Mouse (Mus musculus): Measurements from ENCODE around the gene Kat2b. TPM values are rescaled to one million over a fixed set of nuclear protein-coding genes. Genes with fewer than 3 reads are reported as not detected.
"Not testable (repeated sequence)": the region's sequence is repeated elsewhere in the genome, so short reads cannot be mapped to it uniquely, and the experiment has no call there.

Kat2b gene
- total RNA-seq (2014; fragmentation: Nextera tagmentation) (27.8 and 33.9 TPM in 2 replicates), total RNA-seq (2017) (24.5 and 53.7 TPM in 2 replicates)

- no peak for ATAC-seq (replicated peaks; ENCODE audit: low FRiP score, low TSS enrichment, poor library complexity, severe bottlenecking)
Measured at GRCm38 (mm10) chr17:53566161-53566918, at the start of gene Kat2b. Gene Kat2b, plus strand, starts transcription at chr17:53566861.

GRCm38 (mm10) chr17:53519364-53519763 is 47.3 kb upstream of the Kat2b start:
- ATAC-seq (replicated peaks; ENCODE audit: low FRiP score, low TSS enrichment, poor library complexity, severe bottlenecking), result no peak

- ATAC-seq (replicated peaks; ENCODE audit: low FRiP score, low TSS enrichment, poor library complexity, severe bottlenecking), result no peak
Measured at GRCm38 (mm10) chr17:53520509-53520908, 46.2 kb upstream of the Kat2b start.

DNA sequence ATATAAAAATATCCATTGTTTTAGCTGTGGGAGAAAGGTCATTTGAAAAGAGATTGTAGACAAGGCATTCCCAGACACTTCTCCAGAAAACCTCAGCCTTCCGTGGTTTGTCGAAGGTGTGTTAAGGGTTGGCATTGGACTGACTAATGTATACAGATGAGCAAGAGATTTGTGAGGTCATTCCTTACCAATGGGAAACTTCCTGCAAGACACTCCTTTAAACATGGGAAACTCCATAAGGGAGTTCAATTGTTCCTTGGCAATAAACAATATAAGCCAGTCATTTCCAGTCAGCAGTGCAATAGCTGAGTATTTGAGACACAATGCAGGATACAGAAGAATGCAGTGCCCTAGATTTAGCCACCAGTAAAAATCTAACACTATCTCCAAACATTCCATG is 38.6 kb upstream of the Kat2b start:
- ATAC-seq (replicated peaks; ENCODE audit: low FRiP score, low TSS enrichment, poor library complexity, severe bottlenecking), result no peak

- ATAC-seq (replicated peaks; ENCODE audit: low FRiP score, low TSS enrichment, poor library complexity, severe bottlenecking), result no peak
Measured at GRCm38 (mm10) chr17:53531160-53531559, 35.5 kb upstream of the Kat2b start.

DNA sequence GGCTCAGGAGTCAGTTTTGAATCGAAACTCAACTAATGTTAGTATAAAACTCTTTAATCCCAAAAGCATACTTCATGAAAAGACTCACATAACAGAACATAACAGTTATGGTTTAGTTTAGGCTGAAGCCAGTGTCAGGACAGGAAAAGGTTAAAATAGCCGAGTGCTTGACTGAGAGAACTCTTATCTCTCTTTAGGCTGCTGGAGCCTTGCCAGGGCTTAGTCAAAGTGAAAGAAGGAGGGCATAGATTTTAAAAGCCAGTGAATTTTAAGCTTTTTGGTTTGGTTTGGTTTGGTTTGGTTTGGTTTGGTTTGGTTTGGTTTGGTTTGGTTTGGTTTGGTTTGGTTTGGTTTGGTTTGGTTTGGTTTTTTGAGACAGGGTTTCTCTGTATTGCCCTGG is 34.2 kb upstream of the Kat2b start:
- peak; percentile 84 for ATAC-seq (replicated peaks; ENCODE audit: low FRiP score, low TSS enrichment, poor library complexity, severe bottlenecking)

- not testable (repeated sequence) for ATAC-seq (replicated peaks; ENCODE audit: low FRiP score, low TSS enrichment, poor library complexity, severe bottlenecking)
Measured at GRCm38 (mm10) chr17:53539351-53539750, 27.3 kb upstream of the Kat2b start, which contains the start of gene Pp2d1. Gene Pp2d1, minus strand, starts transcription at chr17:53539451.

DNA sequence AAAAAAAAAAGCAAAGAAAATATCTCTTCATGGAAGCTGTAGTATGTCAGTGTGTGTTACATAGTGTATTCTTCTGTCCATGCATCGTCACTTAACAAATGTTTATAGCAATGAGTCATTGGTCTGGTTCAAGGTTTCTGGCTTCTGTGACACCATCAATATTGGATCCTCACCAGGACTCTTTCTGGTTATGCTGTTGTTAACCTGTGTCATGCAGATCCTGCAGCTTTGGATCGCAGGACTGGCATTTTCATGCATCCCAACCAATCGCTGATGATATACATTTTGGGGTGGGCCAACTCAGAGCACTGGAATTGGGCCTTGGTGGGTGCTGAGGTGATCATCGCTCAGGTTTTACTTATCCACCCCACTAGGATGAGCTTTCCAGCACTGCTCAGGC is 24.1 kb upstream of the Kat2b start:
- ATAC-seq (replicated peaks; ENCODE audit: low FRiP score, low TSS enrichment, poor library complexity, severe bottlenecking), result no peak

DNA sequence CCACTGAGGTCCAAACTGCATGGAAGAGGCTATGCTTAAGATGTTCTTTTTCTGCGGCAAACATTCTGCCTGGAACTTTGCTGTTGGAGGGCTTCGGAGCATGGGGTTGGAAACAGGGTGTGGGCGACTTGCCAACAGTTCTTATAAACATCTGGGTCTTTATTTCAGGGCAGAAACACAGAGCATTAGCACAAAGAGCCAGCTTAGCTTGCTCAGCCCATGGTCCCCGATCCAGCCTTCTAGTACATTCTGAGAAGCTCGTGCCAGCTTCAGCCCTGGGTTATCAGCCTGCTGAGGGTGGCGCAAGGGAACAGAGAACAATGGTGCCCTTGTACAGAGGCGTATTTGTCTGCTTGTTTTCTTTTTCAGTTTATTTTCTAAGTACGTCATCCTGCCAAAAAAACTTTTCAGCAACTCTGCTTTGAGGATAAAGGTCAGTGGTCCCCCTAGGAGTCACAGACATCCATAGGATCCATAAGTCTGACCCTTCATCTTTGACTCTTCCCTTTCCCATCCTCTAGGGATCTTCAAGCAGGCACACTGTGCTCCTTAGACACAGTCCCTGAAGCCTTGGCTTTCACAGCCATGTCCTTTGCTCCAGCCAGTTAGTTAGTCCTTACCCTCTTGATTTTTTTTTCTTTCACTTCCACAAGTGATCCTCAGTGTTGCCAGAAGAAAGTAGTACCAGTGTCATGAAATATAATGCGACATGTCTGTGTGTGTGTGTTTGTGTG is 22.9 kb upstream of the Kat2b start:
- ATAC-seq (replicated peaks; ENCODE audit: low FRiP score, low TSS enrichment, poor library complexity, severe bottlenecking), result 0 out of 2 replicates have a peak, but pooled peaks have one; percentile 34

DNA sequence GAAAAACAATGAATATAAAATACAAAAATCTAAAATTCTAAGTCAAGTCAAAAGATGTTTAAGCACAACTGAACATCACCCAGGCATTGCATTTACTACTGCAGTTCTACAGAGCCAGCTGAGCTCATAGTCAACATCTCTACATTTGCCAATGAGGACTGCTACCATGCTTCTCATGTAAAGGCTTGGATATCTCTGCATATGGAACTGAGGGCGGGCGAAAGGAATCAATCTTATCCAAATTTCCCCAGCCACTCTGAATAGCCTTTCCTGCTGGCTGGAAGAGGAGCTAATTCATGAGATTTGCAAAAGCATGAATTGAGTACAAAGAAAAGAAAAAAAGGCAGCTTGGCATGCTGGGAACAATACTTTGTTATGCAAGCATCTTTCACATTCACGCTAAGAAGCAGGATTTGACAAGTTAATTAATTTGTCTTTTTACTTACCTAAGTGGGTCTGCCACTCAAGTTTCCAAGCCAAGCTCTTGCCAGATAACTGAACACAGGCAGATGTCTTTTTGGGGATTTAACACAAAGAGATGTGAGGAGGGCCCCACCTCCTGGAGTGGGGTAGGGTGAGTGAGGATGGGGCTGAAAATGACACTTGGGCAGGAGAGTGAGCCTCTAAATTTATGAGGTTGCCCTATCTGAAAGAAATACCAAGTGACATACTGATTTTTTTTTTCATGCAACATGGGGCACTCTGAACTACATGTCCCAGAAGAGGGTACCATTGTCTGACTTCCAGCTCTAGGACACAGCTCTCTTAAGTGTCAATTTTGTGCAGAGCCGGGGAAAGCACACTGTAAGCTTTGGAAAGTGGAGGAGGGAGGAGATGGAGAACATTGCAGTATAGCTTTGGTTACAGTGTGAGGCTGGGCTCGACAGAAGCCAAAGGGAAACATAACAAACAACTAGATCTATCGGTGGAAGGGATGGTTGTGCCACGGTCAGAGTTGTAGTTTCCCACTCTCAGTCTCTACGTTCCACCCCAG is 15.1 kb upstream of the Kat2b start:
- no peak for ATAC-seq (replicated peaks; ENCODE audit: low FRiP score, low TSS enrichment, poor library complexity, severe bottlenecking)

- peak; percentile 77 for ATAC-seq (replicated peaks; ENCODE audit: low FRiP score, low TSS enrichment, poor library complexity, severe bottlenecking)
Measured at GRCm38 (mm10) chr17:53554088-53554487, 12.6 kb upstream of the Kat2b start.

GRCm38 (mm10) chr17:53554813-53555212 is 11.8 kb upstream of the Kat2b start:
- peak; percentile 92 for ATAC-seq (replicated peaks; ENCODE audit: low FRiP score, low TSS enrichment, poor library complexity, severe bottlenecking)

GRCm38 (mm10) chr17:53557443-53557842 is 9.2 kb upstream of the Kat2b start:
- 0 out of 2 replicates have a peak, but pooled peaks have one; percentile 29 for ATAC-seq (replicated peaks; ENCODE audit: low FRiP score, low TSS enrichment, poor library complexity, severe bottlenecking)

GRCm38 (mm10) chr17:53559646-53560045 is 7.0 kb upstream of the Kat2b start:
- no peak for ATAC-seq (replicated peaks; ENCODE audit: low FRiP score, low TSS enrichment, poor library complexity, severe bottlenecking)

- no peak for ATAC-seq (replicated peaks; ENCODE audit: low FRiP score, low TSS enrichment, poor library complexity, severe bottlenecking)
Measured at GRCm38 (mm10) chr17:53561458-53562029, 5.1 kb upstream of the Kat2b start.

DNA sequence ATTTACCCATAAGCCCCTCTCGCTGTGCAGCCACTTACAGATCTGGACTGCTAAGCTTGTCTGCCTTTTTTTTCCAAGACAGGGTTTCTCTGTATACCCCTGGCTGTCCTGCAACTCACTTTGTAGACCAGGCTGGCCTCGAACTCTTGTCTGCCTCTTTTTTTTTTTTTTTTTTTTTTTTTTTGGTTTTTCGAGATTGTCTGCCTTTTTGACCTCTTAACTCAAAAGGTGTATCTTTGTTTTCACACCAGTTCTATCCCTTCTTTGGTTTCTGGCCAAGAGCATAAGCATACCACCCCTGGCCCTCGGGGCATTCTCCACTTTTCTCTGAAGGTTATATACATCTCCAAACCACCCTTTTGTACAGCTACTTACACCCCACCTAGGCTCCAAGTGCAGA is 1.8 kb upstream of the Kat2b start:
- ATAC-seq (replicated peaks; ENCODE audit: low FRiP score, low TSS enrichment, poor library complexity, severe bottlenecking), result no peak

- peak; percentile 48 for ATAC-seq (replicated peaks; ENCODE audit: low FRiP score, low TSS enrichment, poor library complexity, severe bottlenecking)
Measured at GRCm38 (mm10) chr17:53566919-53567345, 271 bp downstream of the Kat2b start.

- ATAC-seq (replicated peaks; ENCODE audit: low FRiP score, low TSS enrichment, poor library complexity, severe bottlenecking), result peak; percentile 3; the same call in 1 of the 2 replicates
Measured at GRCm38 (mm10) chr17:53567346-53568101, 863 bp downstream of the Kat2b start.
